In genomic region chr11:55120821-55121271, GRCm38 (mm10) we compare ENCODE assay signal across 10 mouse cellular contexts. TPM values are rescaled to one million over a fixed set of nuclear protein-coding genes. Genes with fewer than 3 reads are reported as not detected.
DNase-seq lines count a peak whose midpoint lies in the region; ATAC-seq lines count a peak whose summit lies in the region.
"Had no signal": no experiment of that assay in that cellular context is flagged by ENCODE, and none has a peak within 500 bp of the region (broad histone marks: within the 10 kb centered on the region; RNA-seq: fewer than 3 reads in every experiment).

No protein-coding gene starts in this region.

- H3K4me2 ChIP-seq in kidney, embryonic 16.5 days (replicated peaks; ENCODE audit: low read depth, low read length), result no peak overlapping the region

- 0 out of 2 replicates have a peak, but pooled peaks cover 10% of the 10 kb centered on the region for H3K4me1 ChIP-seq in kidney, embryonic 16.5 days (ENCODE audit: insufficient read depth, low read length)

- no peaks in the 10 kb centered on the region for H3K27me3 ChIP-seq in kidney, embryonic 16.5 days (ENCODE audit: insufficient read depth, low read length)

- H3K27ac ChIP-seq in kidney, embryonic 16.5 days (ENCODE audit: low read length), result peak overlapping the region; percentile 21
- H3K27ac ChIP-seq: heart, adult 2 months had no signal

- no peaks in the 10 kb centered on the region for H3K36me3 ChIP-seq in kidney, embryonic 16.5 days (ENCODE audit: insufficient read depth, low read length)

- no peak overlapping the region for H3K4me3 ChIP-seq in kidney, embryonic 16.5 days (ENCODE audit: low read length)
- H3K4me3 ChIP-seq: heart, adult 2 months had no signal

- H3K9me3 ChIP-seq in kidney, embryonic 16.5 days (ENCODE audit: low read length), result no peaks in the 10 kb centered on the region; the same call in 1 of the 2 replicates

- ATAC-seq in kidney, embryonic 16.5 days (ENCODE audit: low FRiP score, low TSS enrichment), result no peak
- peak; percentile 85 for ATAC-seq in inflammation-experienced regulatory T-cells, adult 6 months
- no peak for ATAC-seq in erythroid progenitor cell, adult 5-6 weeks (replicated peaks; ENCODE audit: low FRiP score, poor library complexity, severe bottlenecking)

- WGBS in kidney, embryonic 16.5 days, result 49% methylated on average over 8 of the region's 8 CpGs

- no peak overlapping the region for H3K9ac ChIP-seq in kidney, embryonic 16.5 days (replicated peaks; ENCODE audit: low read length)

- DNase-seq in kidney, postnatal 36 days, result no peak
- peak; percentile 29 for DNase-seq in ES-CJ7 (ENCODE audit: low read depth, low spot score)
- peak; percentile 22 to 49 for DNase-seq in spleen, postnatal 10 days (ENCODE audit: low spot score in 2 of 2)
- no peak for DNase-seq in cerebellum, adult 9-11 months
- DNase-seq in layer of hippocampus, postnatal 36 days, result no peak

RNA-seq across cellular contexts. Expression of gene Gm2a, which starts 22.9 kb away (rescaled TPM):
- polyA plus RNA-seq in kidney, embryonic 16.5 days (2015; fragmentation: Nextera tagmentation; extraction: Ambion mirVana), result 38.0 and 39.7 TPM in 2 replicates
- 100 to 1,000 TPM; 118 to 154 (median 154) TPM for polyA plus RNA-seq in inflammation-experienced regulatory T-cells, adult 6 months (2017; shearing (Covaris generic))
- total RNA-seq in layer of hippocampus, postnatal 36 days (2021), result 10 to 100 TPM; 33.7 to 34.1 TPM
- total RNA-seq in erythroid progenitor cell, adult 5-6 weeks (2015; ENCODE audit: low replicate concordance), result 26.4 and 26.7 TPM in 2 replicates
- total RNA-seq in erythroid progenitor cell, adult 5-6 weeks (2017; ENCODE audit: low replicate concordance), result 10.9 and 13.8 TPM in 2 replicates

RNA-seq across cellular contexts. Expression of gene Slc36a3, which starts 30.7 kb away (rescaled TPM):
- not detected in 2 replicates for polyA plus RNA-seq in kidney, embryonic 16.5 days (2015; fragmentation: Nextera tagmentation; extraction: Ambion mirVana)
- under 1 TPM; 0.31 to 0.98 (median 0.54) TPM for polyA plus RNA-seq in inflammation-experienced regulatory T-cells, adult 6 months (2017; shearing (Covaris generic))
- not detected for total RNA-seq in layer of hippocampus, postnatal 36 days (2021)
- not detected in 2 replicates for total RNA-seq in erythroid progenitor cell, adult 5-6 weeks (2015; ENCODE audit: low replicate concordance)
- not detected in 2 replicates for total RNA-seq in erythroid progenitor cell, adult 5-6 weeks (2017; ENCODE audit: low replicate concordance)
- total RNA-seq: heart, adult 2 months; megakaryocyte-erythroid progenitor cell, adult 5-6 weeks had no signal
- polyA plus RNA-seq: heart, adult 2 months had no signal

RNA-seq across cellular contexts. Expression of gene Ccdc69, which starts 42.9 kb away (rescaled TPM):
- polyA plus RNA-seq in kidney, embryonic 16.5 days (2015; fragmentation: Nextera tagmentation; extraction: Ambion mirVana), result 3.0 and 3.6 TPM in 2 replicates
- polyA plus RNA-seq in inflammation-experienced regulatory T-cells, adult 6 months (2017; shearing (Covaris generic)), result 10 to 100 TPM; 75.5 to 92.6 (median 81.1) TPM
- total RNA-seq in layer of hippocampus, postnatal 36 days (2021), result under 1 TPM in 1 of 2 experiments, not detected in 1; 0.35 TPM
- total RNA-seq in erythroid progenitor cell, adult 5-6 weeks (2015; ENCODE audit: low replicate concordance), result 7.1 and 7.2 TPM in 2 replicates
- 1.5 and 2.1 TPM in 2 replicates for total RNA-seq in erythroid progenitor cell, adult 5-6 weeks (2017; ENCODE audit: low replicate concordance)

Comparison
In these comparisons a context has a peak if more than half of its experiments do, and no peak if none do; other contexts are left out.
1. DNase-seq: peak in ES-CJ7 (single experiment) and spleen, postnatal 10 days (2 of 2); none in kidney, postnatal 36 days (0 of 2), cerebellum, adult 9-11 months (single experiment) and layer of hippocampus, postnatal 36 days (0 of 2).